Mouse (Mus musculus) large intestine, adult 2 months (tissue): ENCODE results near the gene Rbfox1. TPM values are rescaled to one million over a fixed set of nuclear protein-coding genes. Genes with fewer than 3 reads are reported as not detected.

Experiments used
- DNase-seq: peaks from one replicate; pipeline ENCODE4 v3.0.0-alpha.2; 2012; ENCODE audit warnings: low read depth, low spot score
- WGBS: fragments of 180-500 bp; shearing (Covaris S2); methylation state at CpG from one replicate; pipeline ENCODE4 v1.1.7; 2018; 5-methylcytosine and 5-hydroxymethylcytosine counted together
- polyA plus RNA-seq: library from polyadenylated mRNA; depleted of rRNA; stranded (reverse); fragments of >200 nt; gene quantifications from 2 replicates; pipeline ENCODE4 v1.2.3, GENCODE M21; 2012

The Rbfox1 gene
- polyA plus RNA-seq, 1 experiment, result 0.22 TPM

GRCm38 (mm10) chr16:6086200-6086599 is 201.0 kb downstream of the Rbfox1 start:
- WGBS, result 49% methylated on average over 3 of the region's 3 CpGs

GRCm38 (mm10) chr16:6091326-6092123 is 206.4 kb downstream of the Rbfox1 start:
- WGBS, result 73% methylated on average over 3 of the region's 3 CpGs
- no peak for DNase-seq

More at GRCm38 (mm10) chr16:6086200-6086599, 201.0 kb downstream of the Rbfox1 start:
- DNase-seq, result no peak

GRCm38 (mm10) chr16:6095604-6096372 is 210.6 kb downstream of the Rbfox1 start:
- no peak for DNase-seq
- 58% methylated on average over 2 of the region's 2 CpGs for WGBS

- no peak for DNase-seq
- 62% methylated on average over 7 of the region's 7 CpGs for WGBS
These were observed 212.3 kb downstream of the Rbfox1 start for GRCm38 (mm10) chr16:6097244-6098040.

GRCm38 (mm10) chr16:6098116-6098515 is 213.0 kb downstream of the Rbfox1 start:
- DNase-seq, result no peak
- 85% methylated on average over 3 of the region's 3 CpGs for WGBS

- 80% methylated on average over 2 of the region's 2 CpGs for WGBS
- DNase-seq, result no peak
These were observed 214.4 kb downstream of the Rbfox1 start for GRCm38 (mm10) chr16:6099598-6099997.

GRCm38 (mm10) chr16:6100421-6100877 is 215.3 kb downstream of the Rbfox1 start:
- 72% methylated on average over 5 of the region's 5 CpGs for WGBS
- DNase-seq, result no peak

- no peak for DNase-seq
- whole genome bisulfite sequencing, result 72% methylated on average over 2 of the region's 2 CpGs
These were observed 218.6 kb downstream of the Rbfox1 start for GRCm38 (mm10) chr16:6103713-6104112.

- DNase-seq, result no peak
- 90% methylated on average over 3 of the region's 3 CpGs for WGBS
These were observed 225.0 kb downstream of the Rbfox1 start for GRCm38 (mm10) chr16:6110121-6110520.

- WGBS, result 30% methylated on average over 5 of the region's 5 CpGs
- DNase-seq, result no peak
These were observed 228.8 kb downstream of the Rbfox1 start for GRCm38 (mm10) chr16:6113836-6114475.

- WGBS, result 14% methylated on average over 1 of the region's 1 CpGs
- no peak for DNase-seq
These were observed 234.3 kb downstream of the Rbfox1 start for GRCm38 (mm10) chr16:6119472-6119871.

GRCm38 (mm10) chr16:6121232-6121631 is 236.1 kb downstream of the Rbfox1 start:
- 79% methylated on average over 4 of the region's 4 CpGs for WGBS
- no peak for DNase-seq

- DNase-seq, result no peak
- WGBS, result 96% methylated on average over 22 of the region's 22 CpGs
These were observed 237.7 kb downstream of the Rbfox1 start for GRCm38 (mm10) chr16:6122859-6123258.

GRCm38 (mm10) chr16:6128314-6128713 is 243.2 kb downstream of the Rbfox1 start:
- 63% methylated on average over 5 of the region's 5 CpGs for WGBS
- DNase-seq, result no peak

- 85% methylated on average over 7 of the region's 7 CpGs for WGBS
- DNase-seq, result no peak
These were observed 249.9 kb downstream of the Rbfox1 start for GRCm38 (mm10) chr16:6135016-6135415.

- 83% methylated on average over 1 of the region's 1 CpGs for WGBS
These were observed 254.3 kb downstream of the Rbfox1 start for GRCm38 (mm10) chr16:6139432-6139831.

GRCm38 (mm10) chr16:6147957-6148356 is 262.8 kb downstream of the Rbfox1 start:
- WGBS, result 74% methylated on average over 7 of the region's 7 CpGs

More at GRCm38 (mm10) chr16:6139432-6139831, 254.3 kb downstream of the Rbfox1 start:
- DNase-seq, result no peak

GRCm38 (mm10) chr16:6149345-6149744 is 264.2 kb downstream of the Rbfox1 start:
- 62% methylated on average over 4 of the region's 4 CpGs for whole genome bisulfite sequencing
- DNase-seq, result no peak

More at GRCm38 (mm10) chr16:6147957-6148356, 262.8 kb downstream of the Rbfox1 start:
- DNase-seq, result no peak

- WGBS, result 75% methylated on average over 2 of the region's 2 CpGs
- DNase-seq, result no peak
These were observed 270.4 kb downstream of the Rbfox1 start for GRCm38 (mm10) chr16:6155556-6155955.
